8 mouse cellular contexts compared by ENCODE assay signal in the genomic region with DNA sequence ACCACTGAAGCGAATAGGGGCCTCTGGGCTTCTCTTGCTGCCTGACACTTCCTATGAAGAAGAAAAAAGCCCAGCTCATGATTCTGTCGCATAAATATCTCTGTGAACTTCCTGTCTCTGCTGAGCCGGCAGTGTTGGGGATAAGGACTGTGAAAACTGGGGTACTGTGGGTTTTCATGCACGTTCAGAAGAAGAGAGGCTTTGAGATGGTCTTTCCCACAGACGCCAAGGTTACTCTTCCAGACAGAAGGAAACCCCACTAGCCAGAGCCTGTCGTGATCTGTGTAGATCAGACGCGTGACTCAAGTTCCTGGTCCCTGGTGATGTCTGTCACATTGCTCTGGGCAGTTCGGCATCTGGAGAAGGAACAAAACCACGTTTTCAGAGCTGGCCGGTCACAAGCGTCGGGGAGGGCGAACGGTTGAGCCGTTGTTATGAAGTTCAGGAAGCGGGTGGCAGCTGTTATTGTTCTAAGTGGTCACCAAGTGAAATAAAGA. TPM values are rescaled to one million over a fixed set of nuclear protein-coding genes. Genes with fewer than 3 reads are reported as not detected.
DNase-seq lines count a peak whose midpoint lies in the region; ATAC-seq and TF ChIP-seq lines count a peak whose summit lies in the region.

No protein-coding gene starts in this region.

- no peaks in the 10 kb centered on the region for H3K27me3 ChIP-seq in kidney, embryonic 14.5 days (ENCODE audit: control insufficient read depth, insufficient read depth, low read length)
- no peaks in the 10 kb centered on the region for H3K27me3 ChIP-seq in midbrain, postnatal 0 days (ENCODE audit: insufficient read depth, low read length)

- no peak overlapping the region for H3K9ac ChIP-seq in kidney, embryonic 14.5 days (ENCODE audit: low read depth, low read length)
- no peak overlapping the region for H3K9ac ChIP-seq in midbrain, postnatal 0 days (replicated peaks; ENCODE audit: low read length, poor library complexity, severe bottlenecking)

- no peak for ATAC-seq in kidney, embryonic 14.5 days (ENCODE audit: low FRiP score, low TSS enrichment)
- ATAC-seq in midbrain, postnatal 0 days (ENCODE audit: low FRiP score), result no peak; the same call in 1 of the 2 replicates

- TF ChIP-seq CTCF in midbrain, postnatal 0 days (IDR thresholded peaks at IDR 0.05), result no peak

- WGBS in kidney, embryonic 14.5 days, result 48% methylated on average over 17 of the region's 17 CpGs
- WGBS in midbrain, postnatal 0 days, result 79% methylated on average over 17 of the region's 17 CpGs

- no peaks in the 10 kb centered on the region for H3K36me3 ChIP-seq in kidney, embryonic 14.5 days (ENCODE audit: control insufficient read depth, insufficient read depth, low read length)
- no peaks in the 10 kb centered on the region for H3K36me3 ChIP-seq in midbrain, postnatal 0 days (ENCODE audit: insufficient read depth, low read length)

- no peak overlapping the region for H3K4me3 ChIP-seq in kidney, embryonic 14.5 days (ENCODE audit: low read length)
- no peak overlapping the region for H3K4me3 ChIP-seq in midbrain, postnatal 0 days (ENCODE audit: low read depth, low read length)

- H3K9me3 ChIP-seq in kidney, embryonic 14.5 days (ENCODE audit: control insufficient read depth, low read length), result no peaks in the 10 kb centered on the region
- no peaks in the 10 kb centered on the region for H3K9me3 ChIP-seq in midbrain, postnatal 0 days (ENCODE audit: low read length)

- 0 out of 2 replicates have a peak, but pooled peaks cover 6% of the 10 kb centered on the region for H3K4me1 ChIP-seq in kidney, embryonic 14.5 days (ENCODE audit: control insufficient read depth, insufficient read depth, low read length)
- no peaks in the 10 kb centered on the region for H3K4me1 ChIP-seq in midbrain, postnatal 0 days (ENCODE audit: insufficient read depth, low read length)

- DNase-seq in adrenal gland, adult (ENCODE audit: inconsistent age in 2 of 2, low spot score in 1 of 2), result peak; percentile 69 to 78
- DNase-seq in adrenal gland, postnatal 4 days (ENCODE audit: low spot score in 2 of 2), result no peak
- DNase-seq in CD4-positive, CD25-positive, alpha-beta regulatory T cell, adult 2 months (ENCODE audit: low read depth, low spot score), result peak; percentile 45
- DNase-seq in heart, adult 8-10 months (ENCODE audit: low spot score), result peak; percentile 50
- DNase-seq in lung, postnatal 14 days, result peak; percentile 68
- no peak for DNase-seq in T-cell, adult 2 months (ENCODE audit: low spot score)
- no peak for DNase-seq in midbrain, postnatal 0 days (ENCODE audit: low spot score)

- H3K27ac ChIP-seq in kidney, embryonic 14.5 days (ENCODE audit: low read depth, low read length), result peak overlapping the region; percentile 79
- H3K27ac ChIP-seq in midbrain, postnatal 0 days (ENCODE audit: low read depth, low read length), result no peak overlapping the region

- H3K4me2 ChIP-seq in kidney, embryonic 14.5 days (replicated peaks; ENCODE audit: low read depth, low read length), result no peak overlapping the region
- no peak overlapping the region for H3K4me2 ChIP-seq in midbrain, postnatal 0 days (ENCODE audit: low read depth, low read length, poor library complexity, severe bottlenecking)

RNA-seq across cellular contexts. Expression of gene Inpp5d, which starts 20.1 kb away (rescaled TPM):
- total RNA-seq in adrenal gland, postnatal 4 days (2021), result 10 to 100 TPM; 21.5 to 22.3 TPM
- 10 to 100 TPM in 1 of 4 experiments, 1 to 10 TPM in 3; 8.8 to 12.5 (median 9.7) TPM for total RNA-seq in heart, adult 8-10 months (2022)
- 3.6 and 7.5 TPM in 2 replicates for polyA plus RNA-seq in kidney, embryonic 14.5 days (2014; fragmentation: Nextera tagmentation; extraction: Ambion mirVana)
- total RNA-seq in midbrain, postnatal 0 days (2014; rRNA removed), result 6.4 and 9.8 TPM in 2 replicates
- polyA plus RNA-seq in midbrain, postnatal 0 days (2015; fragmentation: Nextera tagmentation; extraction: Ambion mirVana), result 2.6 and 3.1 TPM in 2 replicates

Comparison
In these comparisons a context has a peak if more than half of its experiments do, and no peak if none do; other contexts are left out.
1. DNase-seq: peak in adrenal gland, adult (2 of 2), CD4-positive, CD25-positive, alpha-beta regulatory T cell, adult 2 months (single experiment), heart, adult 8-10 months (single experiment) and lung, postnatal 14 days (single experiment); none in adrenal gland, postnatal 4 days (0 of 2), T-cell, adult 2 months (single experiment) and midbrain, postnatal 0 days (single experiment).